Mouse (Mus musculus) ES-Bruce4 (cell line): ENCODE results near the gene Ggn.

Experiments
- CTCF ChIP-seq: IDR thresholded peaks from one replicate; pipeline ENCODE4 v1.8.1; 2011; ENCODE audit warnings: low read depth, low read length
- EP300 ChIP-seq: IDR thresholded peaks from 2 replicates; pipeline ENCODE4 v1.6.1; 2011; ENCODE audit warnings: low read depth, low read length; ENCODE audit not compliant: insufficient read depth

DNA sequence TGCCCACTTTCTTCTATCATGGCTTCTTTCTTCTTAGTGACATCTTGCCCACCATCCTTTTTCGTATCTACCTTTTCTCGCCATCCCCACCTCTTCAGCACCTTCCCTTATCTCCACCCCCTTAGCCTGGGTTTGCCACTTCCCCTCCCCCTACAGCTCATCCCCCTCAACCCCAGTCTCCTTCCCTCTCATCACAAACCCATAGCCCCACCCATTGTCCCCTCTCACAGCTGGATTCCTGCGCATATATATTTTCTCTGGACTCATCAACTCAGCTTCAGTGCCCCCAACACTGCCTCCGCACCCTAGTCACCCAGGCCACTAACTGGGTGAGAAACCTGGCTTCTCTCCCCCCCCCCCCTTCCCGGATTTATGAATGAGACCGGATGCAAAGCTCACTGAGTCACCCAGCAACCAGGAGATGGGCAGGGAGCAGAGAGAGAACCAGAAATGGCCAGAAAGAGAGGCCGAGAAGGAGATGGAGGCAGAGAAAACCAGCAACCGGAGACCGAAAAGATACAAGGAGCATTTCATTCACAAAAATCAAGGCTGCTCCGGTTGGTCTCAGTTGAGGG lies 1.8 kb upstream of the Ggn start:
- TF ChIP-seq EP300 (no peak), CTCF (no peak)
